Comparison of ENCODE assay signal across 8 mouse cellular contexts in the genomic region with DNA sequence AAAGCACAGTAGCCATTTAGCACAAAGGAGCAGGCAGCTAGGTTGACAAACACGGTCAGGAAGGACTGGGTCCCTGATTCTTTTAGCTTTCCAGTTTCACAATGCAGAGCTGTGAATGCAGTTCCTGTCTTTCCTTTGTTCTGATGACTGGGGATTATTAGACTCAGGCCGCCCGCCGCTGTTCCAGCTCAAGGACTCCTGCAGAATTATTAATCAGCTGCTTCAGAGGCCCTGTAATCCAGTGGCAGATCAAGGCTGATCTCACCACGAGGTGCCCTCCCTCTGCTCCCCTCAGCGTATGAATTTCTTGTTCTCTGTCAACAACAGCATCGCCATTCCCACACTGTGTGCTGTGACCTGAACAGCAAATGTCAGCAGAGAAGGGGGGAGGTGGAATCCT.
DNase-seq lines count a peak whose midpoint lies in the region; ATAC-seq and TF ChIP-seq lines count a peak whose summit lies in the region.

No protein-coding gene starts in this region.

- WGBS in heart, embryonic 13.5 days = 45% methylated on average over 7 of the region's 7 CpGs
- 56% methylated on average over 7 of the region's 7 CpGs for whole genome bisulfite sequencing in heart, postnatal 0 days
- 5% methylated on average over 7 of the region's 7 CpGs for WGBS in neural tube, embryonic 13.5 days

- H3K4me3 ChIP-seq in heart, embryonic 13.5 days = no peak overlapping the region
- H3K4me3 ChIP-seq in heart, postnatal 0 days (ENCODE audit: low read depth, low read length) = no peak overlapping the region
- H3K4me3 ChIP-seq in neural tube, embryonic 13.5 days = no peak overlapping the region

- no peak for ATAC-seq in heart, embryonic 13.5 days (ENCODE audit: extremely low read depth, insufficient number of reproducible peaks, low FRiP score, low TSS enrichment)
- no peak for ATAC-seq in heart, postnatal 0 days (ENCODE audit: insufficient read depth, low read depth)
- ATAC-seq in neural tube, embryonic 13.5 days (ENCODE audit: low read depth) = peak; percentile 82

- DNase-seq in heart, postnatal 25 days (ENCODE audit: low spot score) = no peak
- peak; percentile 83 to 85 for DNase-seq in adrenal gland, postnatal 36 days
- DNase-seq in heart, postnatal 0 days (ENCODE audit: low spot score) = no peak
- peak; percentile 55 to 63 for DNase-seq in layer of hippocampus, postnatal 14 days (ENCODE audit: low spot score in 2 of 2)
- DNase-seq in gastrocnemius, postnatal 4 days (ENCODE audit: low spot score in 2 of 2) = no peak
- DNase-seq in spleen, postnatal 36 days (ENCODE audit: low spot score in 2 of 2) = no peak

- no peak overlapping the region for H3K4me2 ChIP-seq in heart, embryonic 13.5 days
- no peak overlapping the region for H3K4me2 ChIP-seq in heart, postnatal 0 days (ENCODE audit: low read depth, low read length)
- H3K4me2 ChIP-seq in neural tube, embryonic 13.5 days = no peak overlapping the region

- H3K4me1 ChIP-seq in heart, embryonic 13.5 days = peaks cover 51% of the 10 kb centered on the region
- peaks cover 15% of the 10 kb centered on the region; the same call in 1 of the 2 replicates for H3K4me1 ChIP-seq in heart, postnatal 0 days (ENCODE audit: control insufficient read depth, insufficient read depth)
- H3K4me1 ChIP-seq in neural tube, embryonic 13.5 days (replicated peaks) = peaks cover 83% of the 10 kb centered on the region

- H3K27me3 ChIP-seq in heart, embryonic 13.5 days (replicated peaks) = no peaks in the 10 kb centered on the region
- no peaks in the 10 kb centered on the region for H3K27me3 ChIP-seq in heart, postnatal 0 days (ENCODE audit: control insufficient read depth, insufficient read depth, low read length)
- H3K27me3 ChIP-seq in neural tube, embryonic 13.5 days = no peaks in the 10 kb centered on the region

- TF ChIP-seq CTCF in heart, postnatal 0 days (IDR thresholded peaks at IDR 0.05; ENCODE audit: low read depth) = no peak

- peaks cover 18% of the 10 kb centered on the region for H3K36me3 ChIP-seq in heart, embryonic 13.5 days
- peaks cover 3% of the 10 kb centered on the region for H3K36me3 ChIP-seq in heart, postnatal 0 days (replicated peaks; ENCODE audit: control insufficient read depth, insufficient read depth, low read length)
- H3K36me3 ChIP-seq in neural tube, embryonic 13.5 days = peaks cover 34% of the 10 kb centered on the region

- no peaks in the 10 kb centered on the region for H3K9me3 ChIP-seq in heart, embryonic 13.5 days
- no peaks in the 10 kb centered on the region for H3K9me3 ChIP-seq in heart, postnatal 0 days (replicated peaks; ENCODE audit: control insufficient read depth, low read length)
- H3K9me3 ChIP-seq in neural tube, embryonic 13.5 days = no peaks in the 10 kb centered on the region

- intact Hi-C loops in heart, postnatal 25 days (cut with DNase I) = no loop called here

- TF ChIP-seq EP300 in heart, postnatal 0 days (IDR thresholded peaks at IDR 0.05; ENCODE audit: low read depth) = no peak

- H3K27ac ChIP-seq in heart, embryonic 13.5 days (replicated peaks) = peak overlapping the region; percentile 42
- 0 out of 2 replicates have a peak overlapping the region, but pooled peaks have one; percentile 41 for H3K27ac ChIP-seq in heart, postnatal 0 days (ENCODE audit: low read depth)
- H3K27ac ChIP-seq in neural tube, embryonic 13.5 days (replicated peaks) = peak overlapping the region; percentile 99

- H3K9ac ChIP-seq in heart, embryonic 13.5 days = 0 out of 2 replicates have a peak overlapping the region, but pooled peaks have one; percentile 58
- H3K9ac ChIP-seq in heart, postnatal 0 days (replicated peaks; ENCODE audit: low read depth, low read length) = no peak overlapping the region
- peak overlapping the region; percentile 67 for H3K9ac ChIP-seq in neural tube, embryonic 13.5 days

Comparison
In these comparisons a context has a peak if more than half of its experiments do, and no peak if none do; other contexts are left out.
1. H3K27ac ChIP-seq: peak in every context shown above with its lines; median percentile 99 in neural tube, embryonic 13.5 days; 42 in heart, embryonic 13.5 days; 41 in heart, postnatal 0 days.
2. DNase-seq: peak in adrenal gland, postnatal 36 days (2 of 2) and layer of hippocampus, postnatal 14 days (2 of 2); none in heart, postnatal 25 days (single experiment), heart, postnatal 0 days (single experiment), gastrocnemius, postnatal 4 days (0 of 2) and spleen, postnatal 36 days (0 of 2).